Mouse (Mus musculus) liver, embryonic 11.5 days (tissue): ENCODE measurements around the gene Bcl7c. TPM values are rescaled to one million over a fixed set of nuclear protein-coding genes. Genes with fewer than 3 reads are reported as not detected.
"Not testable (repeated sequence)": the region's sequence is repeated elsewhere in the genome, so short reads cannot be mapped to it uniquely, and the experiment has no call there.

Experiments
- ATAC-seq: fragments of 200-750 bp; cut with Nextera tagmentation; replicated peaks from 2 replicates; pipeline ENCODE4 v1.8.0; 2017; ENCODE audit warnings: moderate number of reproducible peaks, mild to moderate bottlenecking, moderate TSS enrichment, moderate library complexity; ENCODE audit not compliant: low FRiP score
- DNase-seq: peaks from one replicate; pipeline ENCODE4 v3.0.0-alpha.2; 2017; ENCODE audit warnings: low spot score
- H3K27ac ChIP-seq: fragments of 300-500 bp; sonication (generic); 2 replicates; pipeline ENCODE4 v1.5.1; 2014; ENCODE audit warnings: mild to moderate bottlenecking, low read depth, low read length, control low read depth
- H3K27me3 ChIP-seq: fragments of 300-500 bp; sonication (generic); replicated peaks from 2 replicates; pipeline ENCODE4 v1.6.1; 2014; ENCODE audit warnings: low read length, mixed read lengths; ENCODE audit not compliant: control insufficient read depth, insufficient read depth
- H3K36me3 ChIP-seq: fragments of 300-500 bp; sonication (generic); 2 replicates; pipeline ENCODE4 v1.6.1; 2014; ENCODE audit warnings: mild to moderate bottlenecking, low read length, moderate library complexity, mixed read lengths; ENCODE audit not compliant: control insufficient read depth, insufficient read depth
- H3K4me1 ChIP-seq: fragments of 300-500 bp; sonication (generic); replicated peaks from 2 replicates; pipeline ENCODE4 v1.6.1; 2014; ENCODE audit warnings: low read length, mixed read lengths; ENCODE audit not compliant: control insufficient read depth, insufficient read depth
- H3K4me2 ChIP-seq: fragments of 300-500 bp; sonication (generic); 2 replicates; pipeline ENCODE4 v1.6.1; 2014; ENCODE audit warnings: mild to moderate bottlenecking, control low read depth, moderate library complexity
- H3K4me3 ChIP-seq: fragments of 300-500 bp; sonication (generic); 2 replicates; pipeline ENCODE4 v1.5.1; 2014; ENCODE audit warnings: low read depth, low read length, control low read depth
- H3K9ac ChIP-seq: fragments of 300-500 bp; sonication (generic); 2 replicates; pipeline ENCODE4 v1.6.1; 2014; ENCODE audit warnings: low read depth, low read length, control low read depth
- H3K9me3 ChIP-seq: fragments of 300-500 bp; sonication (generic); 2 replicates; pipeline ENCODE4 v1.6.1; 2016; ENCODE audit warnings: low read length, inconsistent platforms, mixed read lengths; ENCODE audit not compliant: control insufficient read depth
- WGBS: fragments of 180-500 bp; shearing (Covaris S2); extraction: QIAGEN DNeasy Blood & Tissue Kit; methylation state at CpG from one replicate; pipeline ENCODE4 v1.1.7; 2014; 5-methylcytosine and 5-hydroxymethylcytosine counted together
- polyA plus RNA-seq: library from polyadenylated mRNA; unstranded; fragments of >200 nt; fragmentation: Nextera tagmentation; extraction: Ambion mirVana; gene quantifications from 2 replicates; pipeline ENCODE4 v1.2.1, GENCODE M21; 2014

The Bcl7c gene
- polyA plus RNA-seq, 1 experiment from 2014 or later: 46.8 TPM

DNA sequence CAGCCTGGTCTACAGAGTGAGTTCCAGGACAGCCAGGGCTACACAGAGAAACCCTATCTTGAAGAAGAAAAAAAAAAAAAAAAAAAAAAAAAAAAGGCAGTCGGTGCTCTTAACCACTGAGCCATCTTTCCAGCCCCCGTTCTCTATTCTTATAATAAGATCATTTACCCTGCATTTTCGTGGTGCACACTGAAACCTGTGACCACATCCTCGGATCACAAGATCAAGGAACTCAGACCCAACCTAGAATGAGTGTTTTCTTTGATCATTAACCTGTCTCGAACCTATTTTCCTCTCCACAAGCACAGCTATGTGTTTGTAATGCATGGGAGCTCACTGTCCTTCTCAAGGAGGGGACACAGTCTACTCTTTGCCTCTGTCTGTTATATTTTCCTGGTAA is 80.1 kb downstream of the Bcl7c start:
- Histone ChIP-seq H3K9ac (no peak overlapping the region), H3K36me3 (no peaks in the 10 kb centered on the region), H3K4me1 (peaks cover 10% of the 10 kb centered on the region), H3K9me3 (no peaks in the 10 kb centered on the region), H3K4me3 (no peak overlapping the region), H3K27me3 (no peaks in the 10 kb centered on the region), H3K4me2 (no peak overlapping the region), H3K27ac (no peak overlapping the region)
- no peak for ATAC-seq
- WGBS: 79% methylated on average over 5 of the region's 5 CpGs
- DNase-seq: no peak

DNA sequence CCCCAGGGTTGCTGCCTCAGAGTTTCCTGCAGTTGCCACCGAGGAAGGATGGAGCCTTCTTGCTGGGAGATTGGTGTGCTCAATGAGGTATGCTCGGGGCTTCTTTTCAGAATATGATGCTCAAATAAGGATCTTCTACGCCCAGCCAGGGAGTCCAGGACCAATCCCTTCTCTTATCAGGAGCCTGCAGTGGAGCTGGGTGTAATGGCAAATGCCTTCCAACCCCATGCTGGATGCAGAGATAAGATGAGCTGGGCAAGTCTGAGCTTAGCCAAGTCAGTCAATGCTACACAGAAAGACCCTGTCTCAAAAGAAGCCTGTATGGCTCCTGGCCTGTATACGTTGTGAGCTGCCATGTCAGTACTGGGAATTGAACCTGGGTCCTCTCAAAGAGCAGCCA is 82.3 kb downstream of the Bcl7c start:
- Histone ChIP-seq H3K4me1 (peaks cover 10% of the 10 kb centered on the region), H3K4me3 (no peak overlapping the region), H3K27ac (no peak overlapping the region), H3K4me2 (peak overlapping the region; percentile 12; the same call in 1 of the 2 replicates), H3K9ac (no peak overlapping the region), H3K27me3 (no peaks in the 10 kb centered on the region), H3K9me3 (no peaks in the 10 kb centered on the region), H3K36me3 (no peaks in the 10 kb centered on the region)
- 42% methylated on average over 4 of the region's 4 CpGs for WGBS
- ATAC-seq (peak; percentile 100), DNase-seq (no peak)

DNA sequence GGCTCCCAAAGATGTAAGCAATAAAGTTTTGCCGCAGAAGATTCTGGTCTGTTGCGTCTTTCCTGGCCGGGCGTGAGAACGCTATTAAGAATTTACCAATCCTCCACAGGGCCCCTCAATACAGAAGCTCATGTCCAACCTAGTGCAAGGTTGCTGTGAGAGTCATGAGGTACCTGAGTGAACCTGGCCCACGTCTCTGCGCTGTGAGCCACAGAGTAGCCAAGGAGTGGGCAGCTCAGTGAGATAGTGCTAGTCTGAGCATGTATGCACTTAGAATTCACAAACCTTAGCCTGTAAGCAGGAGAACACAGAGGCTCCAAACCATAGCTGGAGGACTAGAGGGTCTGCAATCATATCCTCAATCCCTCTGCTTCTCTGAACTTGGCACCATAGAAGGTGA is 82.7 kb downstream of the Bcl7c start:
- ATAC-seq (0 out of 2 replicates have a peak, but pooled peaks have one; percentile 4), DNase-seq (no peak)
- no peaks in the 10 kb centered on the region for H3K9me3 ChIP-seq
- peaks cover 10% of the 10 kb centered on the region for H3K4me1 ChIP-seq
- H3K27me3 ChIP-seq: no peaks in the 10 kb centered on the region
- WGBS: 96% methylated on average over 7 of the region's 7 CpGs
- H3K27ac ChIP-seq: no peak overlapping the region
- no peak overlapping the region for H3K4me3 ChIP-seq
- H3K9ac ChIP-seq: no peak overlapping the region
- peak overlapping the region; percentile 12; the same call in 1 of the 2 replicates for H3K4me2 ChIP-seq
- no peaks in the 10 kb centered on the region for H3K36me3 ChIP-seq

DNA sequence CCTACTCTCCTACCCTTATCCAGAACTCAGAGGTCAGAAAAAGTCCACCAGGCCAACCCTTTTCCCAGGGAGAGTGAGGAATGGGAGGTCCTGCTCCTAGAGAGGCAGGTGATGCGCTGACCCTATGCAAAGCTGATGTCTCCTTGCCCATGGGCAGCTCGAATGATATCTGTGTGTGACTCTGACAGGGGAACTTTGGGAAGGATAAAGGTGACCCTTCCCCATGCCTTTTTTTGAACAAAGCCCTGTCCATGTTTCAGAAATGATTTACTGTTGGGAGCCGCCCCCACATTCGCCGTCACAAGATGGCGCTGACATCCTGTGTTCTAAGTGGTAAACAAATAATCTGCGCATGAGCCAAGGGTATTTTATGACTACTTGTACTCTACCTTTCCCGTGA is 90.3 kb downstream of the Bcl7c start:
- H3K9ac ChIP-seq, H3K27ac ChIP-seq, ATAC-seq, H3K36me3 ChIP-seq, H3K27me3 ChIP-seq, H3K9me3 ChIP-seq, H3K4me3 ChIP-seq, H3K4me1 ChIP-seq, DNase-seq, H3K4me2 ChIP-seq: not testable (repeated sequence)
- 91% methylated on average over 7 of the region's 8 CpGs for WGBS

DNA sequence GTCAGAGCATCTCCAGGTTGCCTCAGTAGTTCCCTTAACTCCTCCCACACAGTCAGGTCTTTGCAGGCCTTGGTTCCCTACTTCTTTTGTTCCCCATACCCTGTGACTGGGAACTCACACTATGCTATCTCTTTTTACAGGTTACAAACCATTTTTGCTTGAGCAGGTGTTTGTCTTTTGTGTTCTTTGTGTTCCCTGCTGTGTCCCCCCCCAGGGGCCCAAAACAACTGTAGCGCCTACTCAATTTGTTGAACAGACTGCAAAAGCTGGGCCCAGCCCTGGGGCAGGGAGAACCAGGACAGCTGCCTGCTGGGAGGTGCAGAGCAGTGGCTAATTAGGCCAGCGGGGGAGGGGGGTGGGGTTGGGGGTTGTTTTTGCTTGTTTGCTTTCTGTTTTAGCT is 90.8 kb downstream of the Bcl7c start:
- peaks cover 9% of the 10 kb centered on the region; the same call in 1 of the 2 replicates for H3K4me1 ChIP-seq
- no peak overlapping the region for H3K27ac ChIP-seq
- H3K4me2 ChIP-seq: no peak overlapping the region
- no peaks in the 10 kb centered on the region for H3K27me3 ChIP-seq
- no peak for DNase-seq
- no peak overlapping the region for H3K9ac ChIP-seq
- no peaks in the 10 kb centered on the region for H3K9me3 ChIP-seq
- no peak overlapping the region for H3K4me3 ChIP-seq
- ATAC-seq: no peak
- 67% methylated on average over 2 of the region's 2 CpGs for WGBS
- H3K36me3 ChIP-seq: no peaks in the 10 kb centered on the region

DNA sequence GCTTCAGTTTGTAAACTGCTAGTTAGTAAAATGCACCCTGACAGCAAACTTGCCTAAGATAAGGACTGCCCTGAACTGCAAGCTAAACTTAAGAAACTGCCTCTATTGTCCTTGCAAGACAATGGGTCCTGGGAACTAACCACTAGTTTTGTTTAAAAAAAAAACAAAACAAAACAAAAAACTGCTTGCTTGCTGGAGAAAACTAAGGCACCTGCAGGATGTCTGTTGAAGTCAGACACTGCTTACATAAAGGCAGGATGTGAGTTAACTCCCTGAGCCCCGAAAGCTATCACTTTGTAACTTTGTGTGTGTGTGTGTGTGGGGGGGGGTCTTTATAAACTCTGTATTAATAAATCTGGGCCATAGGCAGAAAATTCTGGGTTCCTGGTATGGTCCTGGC is 91.9 kb downstream of the Bcl7c start:
- Histone ChIP-seq H3K4me1 (peaks cover 9% of the 10 kb centered on the region; the same call in 1 of the 2 replicates), H3K27me3 (no peaks in the 10 kb centered on the region), H3K4me2 (no peak overlapping the region), H3K27ac (no peak overlapping the region), H3K9ac (no peak overlapping the region), H3K9me3 (no peaks in the 10 kb centered on the region), H3K4me3 (no peak overlapping the region), H3K36me3 (peaks cover 10% of the 10 kb centered on the region)
- no peak for ATAC-seq
- no peak for DNase-seq
- 74% methylated on average over 1 of the region's 1 CpGs for WGBS

DNA sequence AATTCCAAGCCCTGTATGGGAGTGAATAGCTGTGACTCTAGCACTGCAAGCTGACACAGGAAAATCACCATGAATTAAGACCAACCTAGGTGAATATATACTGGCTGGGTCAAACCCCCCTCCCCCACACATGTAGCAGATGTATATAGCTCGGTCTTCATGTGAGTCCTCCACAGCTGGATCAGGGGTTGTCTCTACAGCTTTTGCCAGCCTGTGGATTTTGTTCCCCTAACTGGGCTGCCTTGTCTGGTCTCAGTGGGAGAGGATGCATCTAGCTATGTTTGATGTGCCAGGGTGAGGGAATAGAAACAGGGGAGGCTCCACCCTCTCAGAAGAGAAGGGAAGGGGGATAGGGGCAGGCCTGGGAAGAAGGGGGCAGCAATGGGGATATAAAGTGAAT is 92.4 kb downstream of the Bcl7c start:
- Histone ChIP-seq H3K4me1 (peaks cover 9% of the 10 kb centered on the region; the same call in 1 of the 2 replicates), H3K9me3 (no peaks in the 10 kb centered on the region; the same call in 1 of the 2 replicates), H3K9ac (no peak overlapping the region), H3K4me2 (no peak overlapping the region), H3K4me3 (no peak overlapping the region), H3K27ac (no peak overlapping the region), H3K27me3 (no peaks in the 10 kb centered on the region), H3K36me3 (peaks cover 16% of the 10 kb centered on the region)
- no peak for DNase-seq
- 74% methylated on average over 1 of the region's 1 CpGs for WGBS
- ATAC-seq: no peak

DNA sequence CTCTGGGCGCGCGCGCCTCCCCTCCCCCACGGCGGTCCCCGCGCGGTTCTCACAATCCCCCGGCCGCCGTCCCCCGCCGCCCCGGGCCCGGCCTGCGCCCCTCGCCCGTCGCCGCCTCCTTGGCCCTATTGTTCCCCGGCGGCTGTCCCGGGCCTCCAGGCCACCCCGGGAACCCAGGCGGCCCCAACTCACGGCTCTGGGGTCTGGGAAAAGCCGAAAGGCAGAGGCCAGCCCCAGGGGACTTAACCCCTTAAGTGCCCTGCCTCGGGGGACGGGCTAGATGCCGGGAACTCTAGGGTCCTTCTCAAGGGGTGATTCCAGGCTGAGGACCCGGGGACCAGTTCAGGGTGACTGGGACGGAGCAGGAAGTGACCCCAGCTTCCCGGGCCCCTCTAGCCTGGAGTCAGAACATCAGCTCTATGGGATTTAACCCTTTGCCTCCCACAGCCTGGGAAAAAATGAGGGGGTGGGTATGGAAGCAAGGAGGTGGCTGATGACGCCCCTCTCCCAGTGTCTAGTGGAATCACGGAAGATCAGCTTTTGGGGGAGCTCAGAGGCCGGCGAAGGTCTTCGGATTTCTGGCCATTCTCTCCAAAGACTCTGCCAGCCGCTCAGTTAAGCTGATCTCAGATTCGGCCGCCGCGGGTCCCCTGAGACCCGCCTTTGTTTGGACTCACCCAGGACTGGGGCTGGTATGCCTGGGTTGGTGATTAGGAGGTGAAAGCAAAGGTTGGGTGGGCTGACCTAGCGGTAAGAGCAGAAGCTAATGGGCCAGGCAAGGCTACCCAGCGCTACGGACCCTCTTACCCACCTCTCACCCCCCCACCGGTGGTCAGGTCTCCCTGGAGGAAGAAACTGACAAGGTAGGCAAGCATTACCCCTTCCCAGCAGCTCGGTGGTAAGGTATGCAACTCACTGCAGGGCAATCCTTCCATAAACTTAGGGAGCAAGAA is 93.6 kb downstream of the Bcl7c start, which contains the start of gene Zfp629:
TSS of gene Zfp629 (minus strand) at position 907 of the 953 bp plus-strand sequence.
- Histone ChIP-seq H3K9ac (peak within 1 kb of the TSS; percentile 97), H3K9me3 (no peaks in the 10 kb centered on the region; the same call in 1 of the 2 replicates), H3K27me3 (no peaks in the 10 kb centered on the region), H3K4me3 (peak within 1 kb of the TSS; percentile 98), H3K4me2 (peak within 1 kb of the TSS; percentile 66), H3K27ac (peak within 1 kb of the TSS; percentile 74), H3K4me1 (peaks cover 9% of the 10 kb centered on the region; the same call in 1 of the 2 replicates), H3K36me3 (peaks cover 28% of the 10 kb centered on the region)
- 1% methylated on average over 47 of the region's 50 CpGs for WGBS
- peak; percentile 77 for ATAC-seq
- DNase-seq: peak; percentile 80
